Mouse (Mus musculus) intestine, embryonic 14.5 days (tissue): ENCODE results near the gene Lrfn3. TPM values are rescaled to one million over a fixed set of nuclear protein-coding genes. Genes with fewer than 3 reads are reported as not detected.

Source experiments
- ATAC-seq: fragments of 200-750 bp; cut with Nextera tagmentation; replicated peaks from 2 replicates; pipeline ENCODE4 v1.8.0; 2017; ENCODE audit warnings: low read depth, moderate number of reproducible peaks, moderate TSS enrichment, moderate library complexity; ENCODE audit not compliant: low FRiP score, low TSS enrichment
- DNase-seq: peaks from one replicate; pipeline ENCODE4 v3.0.0-alpha.2; 2018; ENCODE audit warnings: low spot score
- H3K27ac ChIP-seq: fragments of 300-500 bp; sonication (generic); 2 replicates; pipeline ENCODE4 v1.5.1; 2014; ENCODE audit warnings: low read depth, mild to moderate bottlenecking, control low read depth
- H3K27me3 ChIP-seq: fragments of 300-500 bp; sonication (generic); replicated peaks from 2 replicates; pipeline ENCODE4 v1.6.1; 2014; ENCODE audit warnings: low read length, control low read depth; ENCODE audit not compliant: control insufficient read depth, insufficient read depth
- H3K36me3 ChIP-seq: fragments of 300-500 bp; sonication (generic); 2 replicates; pipeline ENCODE4 v1.6.1; 2014; ENCODE audit warnings: low read length, control low read depth; ENCODE audit not compliant: control insufficient read depth, insufficient read depth
- H3K4me1 ChIP-seq: fragments of 300-500 bp; sonication (generic); replicated peaks from 2 replicates; pipeline ENCODE4 v1.6.1; 2014; ENCODE audit warnings: low read length, control low read depth, mixed read lengths; ENCODE audit not compliant: control insufficient read depth, insufficient read depth
- H3K4me2 ChIP-seq: fragments of 300-500 bp; sonication (generic); 2 replicates; pipeline ENCODE4 v1.6.1; 2014; ENCODE audit warnings: low read length
- H3K4me3 ChIP-seq: fragments of 300-500 bp; sonication (generic); 2 replicates; pipeline ENCODE4 v1.5.1; 2014; ENCODE audit warnings: low read depth, low read length, control low read depth, mixed read lengths
- H3K9ac ChIP-seq: fragments of 300-500 bp; sonication (generic); 2 replicates; pipeline ENCODE4 v1.6.1; 2014; ENCODE audit warnings: mild to moderate bottlenecking, low read length
- H3K9me3 ChIP-seq: fragments of 300-500 bp; sonication (generic); 2 replicates; pipeline ENCODE4 v1.6.1; 2016; ENCODE audit warnings: low read length, control low read depth; ENCODE audit not compliant: control insufficient read depth
- WGBS: fragments of 180-500 bp; shearing (Covaris S2); extraction: QIAGEN DNeasy Blood & Tissue Kit; methylation state at CpG from one replicate; pipeline ENCODE4 v1.1.7; 2014; 5-methylcytosine and 5-hydroxymethylcytosine counted together
- polyA plus RNA-seq: library from polyadenylated mRNA; unstranded; fragments of >200 nt; fragmentation: Nextera tagmentation; extraction: Ambion mirVana; gene quantifications from 2 replicates; pipeline ENCODE4 v1.2.1, GENCODE M21; 2014

Gene Lrfn3
- polyA plus RNA-seq, 1 experiment from 2014 or later: 4.4 TPM

GRCm38 (mm10) chr7:30314721-30315155 is 47.8 kb downstream of the Lrfn3 start, which contains the start of gene Syne4:
Gene Syne4, plus strand, starts transcription at chr7:30314807.
- Histone ChIP-seq H3K4me3 (peak within 1 kb of the TSS; percentile 36), H3K9me3 (no peaks in the 10 kb centered on the region), H3K27ac (no peak within 1 kb of the TSS), H3K4me1 (peaks cover 19% of the 10 kb centered on the region), H3K36me3 (peaks cover 19% of the 10 kb centered on the region; the same call in 1 of the 2 replicates), H3K9ac (peak within 1 kb of the TSS; percentile 50), H3K4me2 (peak within 1 kb of the TSS; percentile 49), H3K27me3 (no peaks in the 10 kb centered on the region)
- ATAC-seq: peak; percentile 68
- under 1% methylated on average over 9 of the region's 9 CpGs for WGBS
- peak; percentile 75 for DNase-seq

GRCm38 (mm10) chr7:30313666-30314320 is 48.8 kb downstream of the Lrfn3 start:
- Histone ChIP-seq H3K9ac (no peak overlapping the region), H3K27me3 (no peaks in the 10 kb centered on the region), H3K36me3 (peaks cover 19% of the 10 kb centered on the region; the same call in 1 of the 2 replicates), H3K9me3 (no peaks in the 10 kb centered on the region), H3K4me1 (peaks cover 26% of the 10 kb centered on the region), H3K4me2 (no peak overlapping the region), H3K4me3 (no peak overlapping the region), H3K27ac (no peak overlapping the region)
- ATAC-seq (no peak), DNase-seq (no peak)
- WGBS: 44% methylated on average over 27 of the region's 27 CpGs

- H3K4me3 ChIP-seq: no peak overlapping the region
- H3K27me3 ChIP-seq: no peaks in the 10 kb centered on the region
- peaks cover 26% of the 10 kb centered on the region for H3K4me1 ChIP-seq
- WGBS: 85% methylated on average over 12 of the region's 12 CpGs
- DNase-seq (no peak), ATAC-seq (no peak)
- H3K9me3 ChIP-seq: no peaks in the 10 kb centered on the region
- H3K4me2 ChIP-seq: no peak overlapping the region
- H3K27ac ChIP-seq: no peak overlapping the region
- H3K36me3 ChIP-seq: peaks cover 27% of the 10 kb centered on the region
- H3K9ac ChIP-seq: no peak overlapping the region
Observed at GRCm38 (mm10) chr7:30310136-30310535, 52.4 kb downstream of the Lrfn3 start.

- Histone ChIP-seq H3K27ac (peak overlapping the region; percentile 59; the same call in 1 of the 2 replicates), H3K36me3 (peaks cover 27% of the 10 kb centered on the region)
- ATAC-seq: no peak
Observed at GRCm38 (mm10) chr7:30309395-30310129, 53.0 kb downstream of the Lrfn3 start.

GRCm38 (mm10) chr7:30308076-30309005 is 54.2 kb downstream of the Lrfn3 start, which contains the start of gene Alkbh6:
Gene Alkbh6, plus strand, starts transcription at chr7:30308717.
- Histone ChIP-seq H3K4me3 (peak within 1 kb of the TSS; percentile 79), H3K27me3 (no peaks in the 10 kb centered on the region), H3K9ac (peak within 1 kb of the TSS; percentile 61), H3K4me2 (peak within 1 kb of the TSS; percentile 90), H3K36me3 (peaks cover 33% of the 10 kb centered on the region), H3K27ac (peak within 1 kb of the TSS; percentile 59), H3K9me3 (no peaks in the 10 kb centered on the region), H3K4me1 (peaks cover 17% of the 10 kb centered on the region; the same call in 1 of the 2 replicates)
- WGBS: 4% methylated on average over 27 of the region's 27 CpGs
- ATAC-seq: peak; percentile 99
- peak; percentile 92 for DNase-seq

More at GRCm38 (mm10) chr7:30309395-30310129, 53.0 kb downstream of the Lrfn3 start:
- Histone ChIP-seq H3K9me3 (no peaks in the 10 kb centered on the region), H3K9ac (peak overlapping the region; percentile 61), H3K27me3 (no peaks in the 10 kb centered on the region), H3K4me2 (peak overlapping the region; percentile 90), H3K4me1 (peaks cover 24% of the 10 kb centered on the region), H3K4me3 (peak overlapping the region; percentile 79)
- DNase-seq: no peak
- WGBS: 55% methylated on average over 15 of the region's 15 CpGs

- Histone ChIP-seq H3K36me3 (peaks cover 47% of the 10 kb centered on the region), H3K4me1 (peaks cover 17% of the 10 kb centered on the region; the same call in 1 of the 2 replicates), H3K4me3 (no peak overlapping the region), H3K9ac (no peak overlapping the region), H3K4me2 (no peak overlapping the region), H3K9me3 (no peaks in the 10 kb centered on the region), H3K27ac (no peak overlapping the region), H3K27me3 (no peaks in the 10 kb centered on the region)
- no peak for ATAC-seq
- DNase-seq: no peak
- WGBS: 91% methylated on average over 16 of the region's 16 CpGs
Observed at GRCm38 (mm10) chr7:30306083-30306779, 56.3 kb downstream of the Lrfn3 start.
